Mouse (Mus musculus) lung, postnatal 10 days (tissue): ENCODE results near the gene Idh3a.

Experiments used
- DNase-seq: peaks from one replicate; pipeline ENCODE4 v3.0.0; 2021

The Idh3a gene

DNA sequence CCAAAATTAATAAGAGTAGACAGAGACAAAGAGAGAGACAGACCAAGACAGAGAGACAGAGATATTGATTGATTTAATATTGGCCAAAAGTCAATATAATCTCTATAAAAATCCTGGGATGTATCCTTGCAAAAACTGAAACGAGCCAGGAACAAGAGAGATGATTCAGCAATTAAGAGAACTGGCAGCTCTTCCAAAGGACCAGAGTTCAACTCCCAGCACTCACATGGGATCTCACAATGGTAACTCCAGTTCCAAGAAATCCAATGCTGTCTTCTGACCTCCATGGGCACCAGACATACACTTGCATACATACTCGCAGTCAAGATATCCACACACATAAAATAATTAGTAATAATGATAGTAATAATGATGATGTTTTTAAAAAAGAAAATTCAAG lies 66.6 kb downstream of the Idh3a start:
- no peak for DNase-seq
